Mouse (Mus musculus): Measurements from ENCODE around the gene Trmt2a. TPM values are rescaled to one million over a fixed set of nuclear protein-coding genes. Genes with fewer than 3 reads are reported as not detected.

Trmt2a gene
- polyA plus RNA-seq, 1 experiment, result 23.5 TPM

GRCm38 (mm10) chr16:18221543-18221898 lies 27.0 kb upstream of the Trmt2a start:
- TF ChIP-seq POLR2A (IDR thresholded peaks at IDR 0.05; ENCODE audit: control insufficient read depth, low read depth, low read length) (no peak), CTCF (IDR thresholded peaks at IDR 0.05; ENCODE audit: control insufficient read depth, insufficient read depth, insufficient replicate concordance, low read depth, low read length) (no peak)
- Histone ChIP-seq H3K27me3 (ENCODE audit: control insufficient read depth, insufficient read depth, low read length) (no peaks in the 10 kb centered on the region), H3K4me1 (ENCODE audit: control insufficient read depth, insufficient read depth, low read length) (peaks cover 4% of the 10 kb centered on the region; the same call in 1 of the 2 replicates), H3K36me3 (ENCODE audit: control insufficient read depth, insufficient read depth, low read length) (no peaks in the 10 kb centered on the region), H3K4me3 (ENCODE audit: control insufficient read depth, low read depth, low read length) (no peak overlapping the region), H3K27ac (ENCODE audit: control insufficient read depth, insufficient read depth, low read depth, low read length) (no peak overlapping the region)

- TF ChIP-seq POLR2A (IDR thresholded peaks at IDR 0.05; ENCODE audit: control insufficient read depth, low read depth, low read length) (no peak), CTCF (IDR thresholded peaks at IDR 0.05; ENCODE audit: control insufficient read depth, insufficient read depth, insufficient replicate concordance, low read depth, low read length) (no peak)
- no peaks in the 10 kb centered on the region for H3K36me3 ChIP-seq (ENCODE audit: control insufficient read depth, insufficient read depth, low read length)
- H3K4me3 ChIP-seq (ENCODE audit: control insufficient read depth, low read depth, low read length), result no peak overlapping the region
- H3K27me3 ChIP-seq (ENCODE audit: control insufficient read depth, insufficient read depth, low read length), result no peaks in the 10 kb centered on the region
- H3K27ac ChIP-seq (ENCODE audit: control insufficient read depth, insufficient read depth, low read depth, low read length), result no peak overlapping the region
- H3K4me1 ChIP-seq (ENCODE audit: control insufficient read depth, insufficient read depth, low read length), result peaks cover 4% of the 10 kb centered on the region; the same call in 1 of the 2 replicates
Observed at GRCm38 (mm10) chr16:18222188-18222587, 26.3 kb upstream of the Trmt2a start.

GRCm38 (mm10) chr16:18227187-18227586 lies 21.3 kb upstream of the Trmt2a start:
- H3K36me3 ChIP-seq (ENCODE audit: control insufficient read depth, insufficient read depth, low read length), result no peaks in the 10 kb centered on the region
- no peak overlapping the region for H3K4me3 ChIP-seq (ENCODE audit: control insufficient read depth, low read depth, low read length)
- no peaks in the 10 kb centered on the region for H3K4me1 ChIP-seq (ENCODE audit: control insufficient read depth, insufficient read depth, low read length)
- no peak overlapping the region for H3K27ac ChIP-seq (ENCODE audit: control insufficient read depth, insufficient read depth, low read depth, low read length)
- no peak for TF ChIP-seq CTCF (IDR thresholded peaks at IDR 0.05; ENCODE audit: control insufficient read depth, insufficient read depth, insufficient replicate concordance, low read depth, low read length)
- no peak for TF ChIP-seq POLR2A (IDR thresholded peaks at IDR 0.05; ENCODE audit: control insufficient read depth, low read depth, low read length)
- H3K27me3 ChIP-seq (ENCODE audit: control insufficient read depth, insufficient read depth, low read length), result no peaks in the 10 kb centered on the region

GRCm38 (mm10) chr16:18227897-18228422 lies 20.5 kb upstream of the Trmt2a start:
- Histone ChIP-seq H3K27ac (ENCODE audit: control insufficient read depth, insufficient read depth, low read depth, low read length) (no peak overlapping the region), H3K36me3 (ENCODE audit: control insufficient read depth, insufficient read depth, low read length) (no peaks in the 10 kb centered on the region), H3K4me3 (ENCODE audit: control insufficient read depth, low read depth, low read length) (no peak overlapping the region), H3K4me1 (ENCODE audit: control insufficient read depth, insufficient read depth, low read length) (no peaks in the 10 kb centered on the region), H3K27me3 (ENCODE audit: control insufficient read depth, insufficient read depth, low read length) (no peaks in the 10 kb centered on the region)
- TF ChIP-seq POLR2A (IDR thresholded peaks at IDR 0.05; ENCODE audit: control insufficient read depth, low read depth, low read length) (no peak), CTCF (IDR thresholded peaks at IDR 0.05; ENCODE audit: control insufficient read depth, insufficient read depth, insufficient replicate concordance, low read depth, low read length) (no peak)

- Histone ChIP-seq H3K36me3 (ENCODE audit: control insufficient read depth, insufficient read depth, low read length) (no peaks in the 10 kb centered on the region), H3K27me3 (ENCODE audit: control insufficient read depth, insufficient read depth, low read length) (no peaks in the 10 kb centered on the region), H3K4me1 (ENCODE audit: control insufficient read depth, insufficient read depth, low read length) (0 out of 2 replicates have a peak, but pooled peaks cover under 1% of the 10 kb centered on the region), H3K27ac (ENCODE audit: control insufficient read depth, insufficient read depth, low read depth, low read length) (no peak overlapping the region), H3K4me3 (ENCODE audit: control insufficient read depth, low read depth, low read length) (no peak overlapping the region)
- no peak for TF ChIP-seq CTCF (IDR thresholded peaks at IDR 0.05; ENCODE audit: control insufficient read depth, insufficient read depth, insufficient replicate concordance, low read depth, low read length)
- no peak for TF ChIP-seq POLR2A (IDR thresholded peaks at IDR 0.05; ENCODE audit: control insufficient read depth, low read depth, low read length)
Observed at GRCm38 (mm10) chr16:18228856-18229255, 19.6 kb upstream of the Trmt2a start.

- Histone ChIP-seq H3K36me3 (ENCODE audit: control insufficient read depth, insufficient read depth, low read length) (no peaks in the 10 kb centered on the region), H3K27me3 (ENCODE audit: control insufficient read depth, insufficient read depth, low read length) (no peaks in the 10 kb centered on the region), H3K27ac (ENCODE audit: control insufficient read depth, insufficient read depth, low read depth, low read length) (no peak overlapping the region), H3K4me1 (ENCODE audit: control insufficient read depth, insufficient read depth, low read length) (peaks cover 7% of the 10 kb centered on the region), H3K4me3 (ENCODE audit: control insufficient read depth, low read depth, low read length) (no peak overlapping the region)
- TF ChIP-seq POLR2A (IDR thresholded peaks at IDR 0.05; ENCODE audit: control insufficient read depth, low read depth, low read length) (no peak), CTCF (IDR thresholded peaks at IDR 0.05; ENCODE audit: control insufficient read depth, insufficient read depth, insufficient replicate concordance, low read depth, low read length) (no peak)
Observed at GRCm38 (mm10) chr16:18229622-18230021, 18.9 kb upstream of the Trmt2a start.

GRCm38 (mm10) chr16:18230617-18231016 lies 17.9 kb upstream of the Trmt2a start:
- Histone ChIP-seq H3K27ac (ENCODE audit: control insufficient read depth, insufficient read depth, low read depth, low read length) (no peak overlapping the region), H3K27me3 (ENCODE audit: control insufficient read depth, insufficient read depth, low read length) (no peaks in the 10 kb centered on the region), H3K4me3 (ENCODE audit: control insufficient read depth, low read depth, low read length) (no peak overlapping the region), H3K36me3 (ENCODE audit: control insufficient read depth, insufficient read depth, low read length) (no peaks in the 10 kb centered on the region), H3K4me1 (ENCODE audit: control insufficient read depth, insufficient read depth, low read length) (peaks cover 11% of the 10 kb centered on the region)
- TF ChIP-seq POLR2A (IDR thresholded peaks at IDR 0.05; ENCODE audit: control insufficient read depth, low read depth, low read length), result no peak
- no peak for TF ChIP-seq CTCF (IDR thresholded peaks at IDR 0.05; ENCODE audit: control insufficient read depth, insufficient read depth, insufficient replicate concordance, low read depth, low read length)

GRCm38 (mm10) chr16:18231047-18231446 lies 17.4 kb upstream of the Trmt2a start:
- Histone ChIP-seq H3K36me3 (ENCODE audit: control insufficient read depth, insufficient read depth, low read length) (no peaks in the 10 kb centered on the region), H3K27me3 (ENCODE audit: control insufficient read depth, insufficient read depth, low read length) (no peaks in the 10 kb centered on the region), H3K4me3 (ENCODE audit: control insufficient read depth, low read depth, low read length) (no peak overlapping the region), H3K4me1 (ENCODE audit: control insufficient read depth, insufficient read depth, low read length) (peaks cover 14% of the 10 kb centered on the region), H3K27ac (ENCODE audit: control insufficient read depth, insufficient read depth, low read depth, low read length) (no peak overlapping the region)
- TF ChIP-seq CTCF (IDR thresholded peaks at IDR 0.05; ENCODE audit: control insufficient read depth, insufficient read depth, insufficient replicate concordance, low read depth, low read length) (no peak), POLR2A (IDR thresholded peaks at IDR 0.05; ENCODE audit: control insufficient read depth, low read depth, low read length) (no peak)

Measured in testis, adult 2 months (tissue).